Mouse (Mus musculus): ENCODE measurements at regions not wholly inside any gene's neighbourhood (a gene's known extent, or its start where the extent isn't known, plus 50 kb on each side); places are given as distances from the start of the nearest gene placed in this dataset.

DNA sequence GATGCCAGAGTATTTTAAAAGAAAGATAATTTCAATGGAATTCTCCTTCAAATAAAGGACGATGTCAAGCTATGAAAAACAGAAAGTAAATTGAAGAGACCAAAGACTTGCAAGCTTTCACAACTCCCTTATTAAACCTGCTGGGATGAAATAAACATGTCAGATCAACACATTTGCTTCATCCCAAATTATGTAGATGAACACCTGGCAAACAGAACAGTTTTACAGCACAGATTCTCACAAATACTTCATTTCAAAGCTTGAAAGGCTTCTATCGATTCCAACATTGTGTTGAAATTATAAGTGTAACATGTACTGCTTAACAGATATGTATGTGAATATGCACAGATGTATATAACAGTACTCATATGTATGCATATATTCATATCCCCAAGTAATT is 749.5 kb downstream of the Hdgfl1 start:
- no peak for ATAC-seq (ENCODE audit: insufficient read depth, low read depth)
- Histone ChIP-seq H3K27ac (ENCODE audit: low read depth) (no peak overlapping the region), H3K4me1 (ENCODE audit: control insufficient read depth, insufficient read depth) (no peaks in the 10 kb centered on the region), H3K27me3 (ENCODE audit: control insufficient read depth, insufficient read depth, low read length) (no peaks in the 10 kb centered on the region), H3K36me3 (replicated peaks; ENCODE audit: control insufficient read depth, insufficient read depth, low read length) (no peaks in the 10 kb centered on the region), H3K4me3 (ENCODE audit: low read depth, low read length) (no peak overlapping the region), H3K9ac (replicated peaks; ENCODE audit: low read depth, low read length) (no peak overlapping the region), H3K9me3 (replicated peaks; ENCODE audit: control insufficient read depth, low read length) (no peaks in the 10 kb centered on the region), H3K4me2 (ENCODE audit: low read depth, low read length) (no peak overlapping the region)
- DNase-seq (ENCODE audit: low spot score): no peak
- 85% methylated on average over 2 of the region's 2 CpGs for WGBS
- TF ChIP-seq CTCF (IDR thresholded peaks at IDR 0.05; ENCODE audit: low read depth): no peak
- TF ChIP-seq EP300 (IDR thresholded peaks at IDR 0.05; ENCODE audit: low read depth): no peak

GRCm38 (mm10) chr13:26009131-26009530 is 738.8 kb upstream of the Nrsn1 start:
- no peak for ATAC-seq (ENCODE audit: insufficient read depth, low read depth)

GRCm38 (mm10) chr13:26004768-26005560 is 734.7 kb upstream of the Nrsn1 start:
- Histone ChIP-seq H3K27me3 (ENCODE audit: control insufficient read depth, insufficient read depth, low read length) (no peaks in the 10 kb centered on the region), H3K9me3 (replicated peaks; ENCODE audit: control insufficient read depth, low read length) (no peaks in the 10 kb centered on the region), H3K9ac (replicated peaks; ENCODE audit: low read depth, low read length) (no peak overlapping the region), H3K36me3 (replicated peaks; ENCODE audit: control insufficient read depth, insufficient read depth, low read length) (no peaks in the 10 kb centered on the region), H3K4me1 (ENCODE audit: control insufficient read depth, insufficient read depth) (no peaks in the 10 kb centered on the region), H3K4me3 (ENCODE audit: low read depth, low read length) (no peak overlapping the region), H3K27ac (ENCODE audit: low read depth) (no peak overlapping the region), H3K4me2 (ENCODE audit: low read depth, low read length) (no peak overlapping the region)
- no peak for TF ChIP-seq EP300 (IDR thresholded peaks at IDR 0.05; ENCODE audit: low read depth)
- TF ChIP-seq CTCF (IDR thresholded peaks at IDR 0.05; ENCODE audit: low read depth): no peak
- no peak for ATAC-seq (ENCODE audit: insufficient read depth, low read depth)
- DNase-seq (ENCODE audit: low spot score): no peak
- WGBS: 79% methylated on average over 7 of the region's 7 CpGs

More at GRCm38 (mm10) chr13:26009131-26009530, 738.8 kb upstream of the Nrsn1 start:
- 47% methylated on average over 1 of the region's 1 CpGs for WGBS
- H3K27ac ChIP-seq (ENCODE audit: low read depth): no peak overlapping the region
- TF ChIP-seq CTCF (IDR thresholded peaks at IDR 0.05; ENCODE audit: low read depth) (no peak), EP300 (IDR thresholded peaks at IDR 0.05; ENCODE audit: low read depth) (no peak)
- no peaks in the 10 kb centered on the region for H3K4me1 ChIP-seq (ENCODE audit: control insufficient read depth, insufficient read depth)
- no peaks in the 10 kb centered on the region for H3K27me3 ChIP-seq (ENCODE audit: control insufficient read depth, insufficient read depth, low read length)
- no peak overlapping the region for H3K9ac ChIP-seq (replicated peaks; ENCODE audit: low read depth, low read length)
- no peak for DNase-seq (ENCODE audit: low spot score)
- H3K4me2 ChIP-seq (ENCODE audit: low read depth, low read length): no peak overlapping the region
- H3K9me3 ChIP-seq (replicated peaks; ENCODE audit: control insufficient read depth, low read length): no peaks in the 10 kb centered on the region
- H3K4me3 ChIP-seq (ENCODE audit: low read depth, low read length): no peak overlapping the region
- H3K36me3 ChIP-seq (replicated peaks; ENCODE audit: control insufficient read depth, insufficient read depth, low read length): no peaks in the 10 kb centered on the region

GRCm38 (mm10) chr13:25993526-25993925 is 723.2 kb upstream of the Nrsn1 start:
- no peaks in the 10 kb centered on the region for H3K9me3 ChIP-seq (replicated peaks; ENCODE audit: control insufficient read depth, low read length)
- ATAC-seq (ENCODE audit: insufficient read depth, low read depth): no peak
- H3K4me3 ChIP-seq (ENCODE audit: low read depth, low read length): no peak overlapping the region
- H3K4me2 ChIP-seq (ENCODE audit: low read depth, low read length): no peak overlapping the region
- 55% methylated on average over 1 of the region's 1 CpGs for WGBS
- H3K9ac ChIP-seq (replicated peaks; ENCODE audit: low read depth, low read length): no peak overlapping the region
- no peaks in the 10 kb centered on the region for H3K27me3 ChIP-seq (ENCODE audit: control insufficient read depth, insufficient read depth, low read length)
- DNase-seq (ENCODE audit: low spot score): no peak
- H3K36me3 ChIP-seq (replicated peaks; ENCODE audit: control insufficient read depth, insufficient read depth, low read length): no peaks in the 10 kb centered on the region
- H3K27ac ChIP-seq (ENCODE audit: low read depth): no peak overlapping the region
- no peaks in the 10 kb centered on the region for H3K4me1 ChIP-seq (ENCODE audit: control insufficient read depth, insufficient read depth)
- TF ChIP-seq CTCF (IDR thresholded peaks at IDR 0.05; ENCODE audit: low read depth) (no peak), EP300 (IDR thresholded peaks at IDR 0.05; ENCODE audit: low read depth) (no peak)

DNA sequence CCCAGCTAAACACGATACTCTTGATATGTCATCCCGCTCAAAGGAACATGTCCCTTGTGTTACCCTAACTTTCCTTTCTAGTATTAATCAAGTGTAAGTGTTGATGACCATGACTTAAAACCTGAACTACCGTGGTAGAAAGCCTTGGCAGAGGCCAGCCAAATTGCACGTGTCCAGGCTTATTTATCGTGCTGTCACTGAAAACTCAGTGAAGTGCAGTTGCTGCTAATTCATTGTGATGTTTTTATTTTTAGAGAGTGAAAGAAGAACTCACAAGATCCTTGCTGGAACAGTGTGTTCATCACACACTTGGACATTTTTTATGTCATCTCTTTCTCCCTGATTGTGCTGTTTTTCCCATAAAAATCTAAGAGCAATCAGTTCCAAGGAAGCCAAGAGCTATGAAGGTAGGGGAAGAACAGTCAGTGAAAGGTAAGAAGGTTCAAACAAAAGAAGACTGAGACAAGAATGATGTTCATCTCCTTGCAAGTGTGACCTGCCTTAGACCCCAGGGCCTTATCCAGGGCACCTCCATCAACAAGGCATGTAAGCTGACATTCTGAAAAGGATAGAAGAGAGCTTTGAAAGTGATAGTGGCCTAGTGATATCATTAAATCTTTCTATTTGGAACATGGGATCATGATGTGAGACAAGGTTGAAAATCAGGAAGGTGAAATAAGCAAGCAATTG is 718.9 kb upstream of the Nrsn1 start:
- Histone ChIP-seq H3K4me1 (ENCODE audit: control insufficient read depth, insufficient read depth) (no peaks in the 10 kb centered on the region), H3K9ac (replicated peaks; ENCODE audit: low read depth, low read length) (no peak overlapping the region), H3K27ac (ENCODE audit: low read depth) (no peak overlapping the region), H3K36me3 (replicated peaks; ENCODE audit: control insufficient read depth, insufficient read depth, low read length) (no peaks in the 10 kb centered on the region), H3K27me3 (ENCODE audit: control insufficient read depth, insufficient read depth, low read length) (no peaks in the 10 kb centered on the region), H3K9me3 (replicated peaks; ENCODE audit: control insufficient read depth, low read length) (no peaks in the 10 kb centered on the region), H3K4me2 (ENCODE audit: low read depth, low read length) (no peak overlapping the region), H3K4me3 (ENCODE audit: low read depth, low read length) (no peak overlapping the region)
- 71% methylated on average over 5 of the region's 5 CpGs for WGBS
- no peak for TF ChIP-seq EP300 (IDR thresholded peaks at IDR 0.05; ENCODE audit: low read depth)
- no peak for TF ChIP-seq CTCF (IDR thresholded peaks at IDR 0.05; ENCODE audit: low read depth)
- ATAC-seq (ENCODE audit: insufficient read depth, low read depth): no peak
- DNase-seq (ENCODE audit: low spot score): no peak

Data from heart, postnatal 0 days (tissue).